In genomic region chr9:120007833-120008232, GRCm38 (mm10) we compare ENCODE assay signal across 27 mouse cellular contexts. TPM values are rescaled to one million over a fixed set of nuclear protein-coding genes. Genes with fewer than 3 reads are reported as not detected.
DNase-seq lines count a peak whose midpoint lies in the region; ATAC-seq and TF ChIP-seq lines count a peak whose summit lies in the region.
"Had no signal": no experiment of that assay in that cellular context is flagged by ENCODE, and none has a peak within 500 bp of the region (broad histone marks: within the 10 kb centered on the region; RNA-seq: fewer than 3 reads in every experiment).

No protein-coding gene starts in this region.

- TF ChIP-seq POLR2A in heart, adult 2 months (IDR thresholded peaks at IDR 0.05; ENCODE audit: insufficient read depth, low read depth, low read length) = no peak
- TF ChIP-seq POLR2A in kidney, adult 2 months (IDR thresholded peaks at IDR 0.05; ENCODE audit: low read depth, low read length) = no peak

- no peak for ATAC-seq in lung, postnatal 0 days
- ATAC-seq: forebrain, embryonic 14.5 days had no signal

- no peaks in the 10 kb centered on the region; the same call in 1 of the 2 replicates for H3K4me1 ChIP-seq in heart, adult 2 months (ENCODE audit: control insufficient read depth, insufficient read depth, low read length)
- H3K4me1 ChIP-seq in heart, embryonic 10.5 days = peaks cover 20% of the 10 kb centered on the region
- H3K4me1 ChIP-seq in lung, postnatal 0 days (ENCODE audit: insufficient read depth, low read depth, low read length) = no peaks in the 10 kb centered on the region; the same call in 1 of the 2 replicates
- H3K4me1 ChIP-seq in kidney, adult 2 months (ENCODE audit: control insufficient read depth, insufficient read depth, low read length) = peaks cover 4% of the 10 kb centered on the region; the same call in 1 of the 2 replicates

- no peak overlapping the region for H3K27ac ChIP-seq in heart, adult 2 months
- no peak overlapping the region for H3K27ac ChIP-seq in heart, embryonic 10.5 days
- H3K27ac ChIP-seq in lung, postnatal 0 days (ENCODE audit: low read length) = no peak overlapping the region
- H3K27ac ChIP-seq in kidney, adult 2 months (ENCODE audit: insufficient read depth, low read depth, low read length) = no peak overlapping the region
- H3K27ac ChIP-seq: heart, embryonic 13.5 days; limb, embryonic 13.5 days; liver, embryonic 15.5 days; midbrain, embryonic 10.5 days had no signal

- peak; percentile 32; the same call in 1 of the 2 replicates for TF ChIP-seq CTCF in heart, adult 2 months (IDR thresholded peaks at IDR 0.05)
- peak; percentile 19; the same call in 1 of the 2 replicates for TF ChIP-seq CTCF in lung, postnatal 0 days (IDR thresholded peaks at IDR 0.05)
- no peak; the same call in 1 of the 2 replicates for TF ChIP-seq CTCF in kidney, adult 2 months (conservative IDR thresholded peaks at IDR 0.05; ENCODE audit: insufficient read depth, insufficient read length, low read depth, low read length)

- H3K9me3 ChIP-seq in heart, embryonic 10.5 days = no peaks in the 10 kb centered on the region
- H3K9me3 ChIP-seq in lung, postnatal 0 days (ENCODE audit: low read length) = no peaks in the 10 kb centered on the region
- H3K9me3 ChIP-seq: liver, embryonic 15.5 days had no signal

- H3K79me2 ChIP-seq in heart, adult 2 months (replicated peaks; ENCODE audit: control insufficient read depth, insufficient read depth, low read length) = no peaks in the 10 kb centered on the region

- TF ChIP-seq EP300 in heart, adult 2 months (IDR thresholded peaks at IDR 0.05; ENCODE audit: insufficient read depth, low read depth, low read length) = no peak
- TF ChIP-seq EP300 in lung, postnatal 0 days (IDR thresholded peaks at IDR 0.05) = no peak

- WGBS in heart, adult 2 months = 94% methylated on average over 1 of the region's 1 CpGs
- 93% methylated on average over 1 of the region's 1 CpGs for WGBS in heart, embryonic 10.5 days
- 87% methylated on average over 1 of the region's 1 CpGs for WGBS in lung, postnatal 0 days
- 97% methylated on average over 1 of the region's 1 CpGs for WGBS in kidney, adult 2 months

- no peaks in the 10 kb centered on the region for H3K27me3 ChIP-seq in heart, adult 2 months (ENCODE audit: control insufficient read depth, insufficient read depth, low read length)
- no peaks in the 10 kb centered on the region for H3K27me3 ChIP-seq in heart, embryonic 10.5 days (ENCODE audit: insufficient read depth, poor library complexity, severe bottlenecking)
- no peaks in the 10 kb centered on the region for H3K27me3 ChIP-seq in lung, postnatal 0 days (replicated peaks; ENCODE audit: insufficient read depth, low read length)
- H3K27me3 ChIP-seq in splenic B cell, adult 2 months (ENCODE audit: control insufficient read depth, insufficient read depth, low read length, poor library complexity, severe bottlenecking) = no peaks in the 10 kb centered on the region
- H3K27me3 ChIP-seq in kidney, adult 2 months (replicated peaks; ENCODE audit: control insufficient read depth, insufficient read depth, low read length) = no peaks in the 10 kb centered on the region
- H3K27me3 ChIP-seq: heart, embryonic 13.5 days had no signal

- intact Hi-C loops in heart, adult 2 months (cut with DNase I) = no loop called here

- H3K36me3 ChIP-seq in heart, adult 2 months (ENCODE audit: control insufficient read depth, insufficient read depth, low read length) = no peaks in the 10 kb centered on the region
- peaks cover 7% of the 10 kb centered on the region; the same call in 1 of the 2 replicates for H3K36me3 ChIP-seq in heart, embryonic 10.5 days
- no peaks in the 10 kb centered on the region for H3K36me3 ChIP-seq in lung, postnatal 0 days (ENCODE audit: insufficient read depth, low read length)
- H3K36me3 ChIP-seq in splenic B cell, adult 2 months (ENCODE audit: control insufficient read depth, insufficient read depth, low read length, poor library complexity, severe bottlenecking) = no peaks in the 10 kb centered on the region
- H3K36me3 ChIP-seq in kidney, adult 2 months (ENCODE audit: control insufficient read depth, insufficient read depth, low read length) = no peaks in the 10 kb centered on the region
- H3K36me3 ChIP-seq: G1E; limb, embryonic 13.5 days; liver, embryonic 15.5 days; midbrain, embryonic 10.5 days had no signal

- no peak overlapping the region for H3K4me3 ChIP-seq in heart, adult 2 months
- H3K4me3 ChIP-seq in heart, embryonic 10.5 days = no peak overlapping the region
- no peak overlapping the region for H3K4me3 ChIP-seq in lung, postnatal 0 days (ENCODE audit: low read depth, low read length)
- H3K4me3 ChIP-seq in kidney, adult 2 months (ENCODE audit: insufficient read depth, low read depth, low read length) = no peak overlapping the region
- H3K4me3 ChIP-seq: heart, embryonic 13.5 days; limb, embryonic 13.5 days; liver, embryonic 15.5 days; midbrain, embryonic 10.5 days had no signal

- H3K9ac ChIP-seq in heart, adult 2 months (ENCODE audit: low read depth, low read length) = no peak overlapping the region
- no peak overlapping the region for H3K9ac ChIP-seq in lung, postnatal 0 days (replicated peaks; ENCODE audit: low read depth)
- H3K9ac ChIP-seq: heart, embryonic 13.5 days; limb, embryonic 13.5 days; liver, embryonic 15.5 days had no signal

- no peak for DNase-seq in heart, adult 2 months
- no peak for DNase-seq in heart, embryonic 10.5 days (ENCODE audit: low spot score)
- no peak for DNase-seq in lung, postnatal 0 days (ENCODE audit: low spot score)
- no peak for DNase-seq in lung, postnatal 25 days (ENCODE audit: low spot score)
- peak; percentile 83 for DNase-seq in ES-CJ7 (ENCODE audit: low read depth, low spot score)
- peak; percentile 31 for DNase-seq in splenic B cell, adult 2 months (ENCODE audit: low read depth, low spot score)
- no peak for DNase-seq in kidney, adult 2 months
- no peak for DNase-seq in adrenal gland, postnatal 10 days
- DNase-seq: B cell, adult 2 months; cerebellum, adult 8-10 months; cerebellum, postnatal 36 days; gastrocnemius, postnatal 14 days; heart, adult 11 months; heart, postnatal 14 days; kidney, adult 18-20 months; kidney, postnatal 10 days; thymus, postnatal 36 days had no signal

- H3K4me2 ChIP-seq in lung, postnatal 0 days (replicated peaks; ENCODE audit: low read depth, low read length) = no peak overlapping the region
- H3K4me2 ChIP-seq: heart, embryonic 13.5 days; limb, embryonic 13.5 days; liver, embryonic 15.5 days had no signal

RNA-seq across cellular contexts. Expression of gene Xirp1, which starts 15.6 kb away (rescaled TPM):
- total RNA-seq in heart, adult 2 months (2021) = 100 to 1,000 TPM; 118 to 133 TPM
- polyA plus RNA-seq in heart, adult 2 months (2012; rRNA removed) = 55.5 and 72.8 TPM in 2 replicates
- 41.1 and 90.1 TPM in 2 replicates for polyA plus RNA-seq in heart, embryonic 10.5 days (2016; fragmentation: Nextera tagmentation; extraction: Ambion mirVana)
- 0.21 and 0.35 TPM in 2 replicates for polyA plus RNA-seq in lung, postnatal 0 days (2015; fragmentation: Nextera tagmentation; extraction: Ambion mirVana)
- polyA plus RNA-seq in kidney, adult 2 months (2012; rRNA removed) = 0.18 and 0.94 TPM in 2 replicates
- total RNA-seq in adrenal gland, postnatal 10 days (2021) = 1 to 10 TPM; 3.1 to 7.4 TPM
- total RNA-seq: neutrophil, adult 5-6 weeks had no signal
- polyA plus RNA-seq: brain, embryonic 14.5 days; forebrain, embryonic 14.5 days; G1E; hindbrain, embryonic 11.5 days; midbrain, embryonic 10.5 days; small intestine, adult 2 months had no signal

RNA-seq across cellular contexts. Expression of gene Csrnp1, which starts 23.4 kb away (rescaled TPM):
- total RNA-seq in heart, adult 2 months (2021) = 10 to 100 TPM; 21.1 to 21.6 TPM
- polyA plus RNA-seq in heart, adult 2 months (2012; rRNA removed) = 23.6 and 28.7 TPM in 2 replicates
- polyA plus RNA-seq in heart, embryonic 10.5 days (2016; fragmentation: Nextera tagmentation; extraction: Ambion mirVana) = 7.5 and 8.0 TPM in 2 replicates
- polyA plus RNA-seq in lung, postnatal 0 days (2015; fragmentation: Nextera tagmentation; extraction: Ambion mirVana) = 9.4 and 10.5 TPM in 2 replicates
- 14.8 and 24.2 TPM in 2 replicates for polyA plus RNA-seq in kidney, adult 2 months (2012; rRNA removed)
- 10 to 100 TPM; 11.9 to 24.0 TPM for total RNA-seq in adrenal gland, postnatal 10 days (2021)

Comparison
In these comparisons a context has a peak if more than half of its experiments do, and no peak if none do; other contexts are left out.
1. DNase-seq: peak in ES-CJ7 (single experiment) and splenic B cell, adult 2 months (single experiment); none in heart, adult 2 months (0 of 2), heart, embryonic 10.5 days (single experiment), lung, postnatal 0 days (single experiment), lung, postnatal 25 days (single experiment), kidney, adult 2 months (single experiment) and adrenal gland, postnatal 10 days (single experiment).
2. RNA of gene Xirp1, which starts 15.6 kb away (polyA plus RNA-seq): 55.5 to 72.8 TPM in heart, adult 2 months and 41.1 to 90.1 TPM in heart, embryonic 10.5 days; 0.18 to 0.94 TPM in kidney, adult 2 months and 0.21 to 0.35 TPM in lung, postnatal 0 days; every median in the first group is over 10 times any median in the second.